Mouse (Mus musculus) liver, adult 2 months (tissue): ENCODE measurements at regions not wholly inside any gene's neighbourhood (a gene's known extent, or its start where the extent isn't known, plus 50 kb on each side); places are given as distances from the start of the nearest gene placed in this dataset.

Source experiments
- CTCF ChIP-seq: fragments of 200-500 bp; IDR thresholded peaks from 2 replicates; pipeline ENCODE4 v1.5.1; 2011; ENCODE audit warnings: low read depth, low read length, control low read depth
- POLR2A ChIP-seq: fragments of 200-500 bp; IDR thresholded peaks from 2 replicates; pipeline ENCODE4 v1.6.1; 2011; ENCODE audit warnings: low read length, control low read depth; ENCODE audit not compliant: insufficient read depth; ENCODE audit errors: extremely low read depth

- TF ChIP-seq CTCF, result no peak
- TF ChIP-seq POLR2A, result no peak
Measured at GRCm38 (mm10) chr12:10461796-10462195, 71.2 kb downstream of the Rdh14 start.
